Mouse (Mus musculus): ENCODE data around the gene Lingo1. TPM values are rescaled to one million over a fixed set of nuclear protein-coding genes. Genes with fewer than 3 reads are reported as not detected.

Gene Lingo1
- polyA plus RNA-seq, 1 experiment from 2014 or later: 0.36 TPM

DNA sequence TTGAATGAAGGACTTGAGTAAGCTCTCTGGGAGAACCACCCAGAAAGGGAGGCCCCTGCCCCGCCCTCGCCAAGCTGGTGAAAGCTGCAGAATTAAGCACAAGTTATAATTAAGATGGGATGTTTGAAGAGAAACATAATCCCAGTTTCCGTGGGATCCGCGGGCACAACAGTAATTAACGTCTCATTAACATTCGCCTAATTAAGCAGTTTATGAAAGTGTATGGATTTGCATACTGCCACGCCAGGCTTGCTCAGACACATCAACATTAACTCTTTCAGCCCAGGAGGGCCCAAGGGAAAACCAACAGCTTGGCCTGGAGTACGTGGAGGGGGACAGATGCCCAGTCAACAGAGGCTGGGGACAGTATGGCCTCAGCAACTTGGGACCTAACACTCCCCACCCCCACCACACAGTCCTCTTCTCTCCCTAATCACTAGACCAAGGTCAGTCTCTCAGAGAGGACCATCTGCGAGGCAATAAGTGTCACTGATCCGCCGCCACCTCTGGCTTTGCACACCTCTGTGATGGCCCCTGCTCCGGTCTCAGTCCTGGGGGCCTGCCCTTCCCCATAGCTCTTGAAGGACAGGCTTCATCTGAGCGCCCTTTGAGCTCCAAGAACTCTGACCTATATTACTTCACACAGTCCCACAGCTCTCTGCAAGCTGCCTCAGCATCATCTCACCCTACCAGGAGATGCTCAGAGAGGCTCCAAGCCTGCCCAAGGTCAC is 49.9 kb downstream of the Lingo1 start:
- 57% methylated on average over 14 of the region's 14 CpGs for WGBS (ENCODE audit: insufficient replicate concordance)
- ATAC-seq (ENCODE audit: low read depth) (no peak), DNase-seq (no peak)
- Histone ChIP-seq H3K9ac (no peak overlapping the region), H3K4me1 (replicated peaks) (no peaks in the 10 kb centered on the region), H3K27me3 (no peaks in the 10 kb centered on the region), H3K4me2 (no peak overlapping the region), H3K9me3 (replicated peaks) (no peaks in the 10 kb centered on the region), H3K36me3 (no peaks in the 10 kb centered on the region), H3K27ac (no peak overlapping the region), H3K4me3 (replicated peaks) (no peak overlapping the region)

DNA sequence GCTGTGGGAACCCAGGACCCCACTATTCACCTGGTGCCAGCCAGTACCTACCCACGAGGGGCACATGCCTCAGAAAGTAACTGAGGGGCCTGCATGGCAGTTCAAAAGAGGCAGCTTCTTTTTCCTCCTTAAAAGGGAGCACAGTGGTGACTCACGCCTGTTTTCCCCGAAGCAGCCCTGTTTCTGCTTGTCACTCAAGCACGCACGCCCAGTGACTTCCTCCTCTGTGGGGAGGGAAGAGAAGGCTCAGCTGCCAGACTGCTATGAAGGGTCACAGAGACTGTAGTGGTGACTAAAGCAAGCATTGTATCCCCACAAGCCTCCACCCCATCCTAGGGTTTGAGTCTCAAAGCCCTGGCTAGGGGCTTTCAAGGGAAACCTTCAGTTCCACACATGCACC is 51.9 kb downstream of the Lingo1 start:
- no peak for DNase-seq
- Histone ChIP-seq H3K4me3 (replicated peaks) (no peak overlapping the region), H3K9ac (no peak overlapping the region), H3K4me2 (no peak overlapping the region), H3K27ac (no peak overlapping the region), H3K9me3 (replicated peaks) (no peaks in the 10 kb centered on the region), H3K27me3 (no peaks in the 10 kb centered on the region), H3K4me1 (replicated peaks) (no peaks in the 10 kb centered on the region), H3K36me3 (no peaks in the 10 kb centered on the region)
- 14% methylated on average over 5 of the region's 5 CpGs for WGBS (ENCODE audit: insufficient replicate concordance)
- ATAC-seq (ENCODE audit: low read depth): no peak

DNA sequence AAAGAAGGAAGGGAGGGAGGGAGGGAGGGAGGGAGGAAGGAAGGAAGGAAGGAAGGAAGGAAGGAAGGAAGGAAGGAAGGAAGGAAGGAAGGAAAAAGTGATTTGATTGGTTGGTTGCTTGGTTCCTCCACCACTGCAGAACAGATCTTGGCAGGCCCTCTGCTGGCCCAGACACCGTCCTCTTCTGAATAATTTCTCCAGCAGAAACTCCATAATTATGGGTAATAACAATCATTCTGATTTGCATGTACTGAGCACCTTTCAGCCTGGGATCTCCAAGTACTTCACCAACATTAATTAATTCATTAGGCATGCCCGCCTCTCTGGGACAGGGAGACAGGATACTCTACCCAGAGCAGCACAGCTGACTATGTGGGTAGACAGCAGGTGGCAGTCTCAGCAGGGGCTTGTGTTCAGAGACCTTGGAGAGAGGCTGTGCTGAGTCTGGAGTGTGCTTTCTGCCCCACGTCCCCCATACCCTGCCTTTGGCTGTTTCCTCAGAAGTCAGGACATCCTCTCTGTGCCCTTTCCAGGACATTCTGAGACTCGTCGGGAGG is 57.0 kb downstream of the Lingo1 start:
- no peak overlapping the region for H3K27ac ChIP-seq
- no peak overlapping the region for H3K4me2 ChIP-seq
- H3K27me3 ChIP-seq: no peaks in the 10 kb centered on the region
- WGBS (ENCODE audit: insufficient replicate concordance): 51% methylated on average over 5 of the region's 5 CpGs
- no peak for ATAC-seq (ENCODE audit: low read depth)
- H3K9me3 ChIP-seq (replicated peaks): no peaks in the 10 kb centered on the region
- no peak overlapping the region for H3K4me3 ChIP-seq (replicated peaks)
- H3K36me3 ChIP-seq: no peaks in the 10 kb centered on the region
- H3K4me1 ChIP-seq (replicated peaks): no peaks in the 10 kb centered on the region
- no peak overlapping the region for H3K9ac ChIP-seq
- no peak for DNase-seq

DNA sequence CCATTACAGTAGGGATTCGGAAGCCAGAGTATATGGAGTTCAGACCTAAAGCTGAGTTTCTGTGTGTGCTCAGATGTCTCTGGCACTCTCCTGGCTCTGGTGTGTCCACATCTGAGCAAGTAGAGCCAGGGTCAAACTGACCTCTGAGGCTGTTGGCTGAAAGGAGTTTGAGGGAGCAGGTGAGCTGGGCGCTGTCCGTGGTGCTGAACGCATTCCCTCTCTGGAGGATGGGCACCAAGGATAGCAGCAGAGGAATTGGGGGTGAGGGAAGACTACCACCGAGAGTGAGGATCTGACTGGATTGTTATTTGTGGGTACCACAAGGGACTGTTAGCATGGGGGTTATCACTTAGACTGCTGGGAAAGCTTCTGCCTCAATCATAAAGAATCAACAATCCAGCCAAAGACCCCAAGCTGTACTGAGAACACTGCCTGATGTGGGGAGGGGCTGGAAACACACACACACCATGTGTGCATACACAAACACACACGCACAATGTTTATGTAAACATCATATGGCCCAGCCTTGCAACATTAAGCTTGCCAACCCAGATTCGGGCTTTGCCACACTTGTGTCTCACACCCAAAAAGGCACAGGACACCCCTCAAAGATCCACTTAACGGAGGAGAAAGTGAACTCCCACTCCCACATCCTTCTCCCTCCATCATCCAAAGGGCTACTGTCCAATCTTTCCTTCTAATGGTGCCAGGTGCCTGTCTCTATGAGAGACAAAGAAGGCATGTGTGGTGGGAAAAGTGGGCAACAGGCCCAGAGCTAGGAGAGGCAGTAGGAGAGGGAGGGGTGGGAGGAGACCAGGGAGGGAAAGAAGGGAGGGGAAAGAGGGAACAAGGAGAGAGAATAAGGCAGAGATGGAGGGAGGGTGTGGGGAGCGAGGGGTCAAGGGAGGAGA is 57.8 kb downstream of the Lingo1 start:
- H3K36me3 ChIP-seq: no peaks in the 10 kb centered on the region
- DNase-seq: peak; percentile 14
- no peak overlapping the region for H3K27ac ChIP-seq
- WGBS (ENCODE audit: insufficient replicate concordance): 30% methylated on average over 9 of the region's 9 CpGs
- H3K4me1 ChIP-seq (replicated peaks): no peaks in the 10 kb centered on the region
- H3K4me2 ChIP-seq: no peak overlapping the region
- no peaks in the 10 kb centered on the region for H3K27me3 ChIP-seq
- H3K9ac ChIP-seq: no peak overlapping the region
- no peak overlapping the region for H3K4me3 ChIP-seq (replicated peaks)
- ATAC-seq (ENCODE audit: low read depth): no peak
- H3K9me3 ChIP-seq (replicated peaks): no peaks in the 10 kb centered on the region

DNA sequence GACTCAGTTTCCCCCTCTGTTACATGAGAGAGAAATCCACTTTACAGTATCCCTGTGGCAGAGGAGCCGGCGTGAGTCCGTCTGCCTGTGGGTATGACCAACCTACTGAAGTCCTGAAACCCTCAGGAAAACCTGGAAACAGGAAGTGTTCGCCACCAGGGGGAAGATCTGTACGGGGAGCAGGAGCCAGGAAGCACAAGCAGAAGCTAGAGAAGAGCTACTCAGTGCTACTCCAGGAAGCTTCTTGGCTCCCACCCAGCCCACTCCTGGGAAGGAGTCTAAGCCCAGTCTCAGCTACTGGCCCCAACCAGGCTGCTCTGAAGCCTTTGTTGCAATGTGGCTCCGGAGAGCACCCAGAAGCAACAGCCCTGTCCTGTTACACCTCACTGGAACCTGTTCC is 61.9 kb downstream of the Lingo1 start:
- 41% methylated on average over 6 of the region's 6 CpGs for WGBS (ENCODE audit: insufficient replicate concordance)
- Histone ChIP-seq H3K9ac (no peak overlapping the region), H3K27ac (no peak overlapping the region), H3K36me3 (no peaks in the 10 kb centered on the region), H3K27me3 (no peaks in the 10 kb centered on the region), H3K9me3 (replicated peaks) (no peaks in the 10 kb centered on the region), H3K4me3 (replicated peaks) (no peak overlapping the region), H3K4me1 (replicated peaks) (no peaks in the 10 kb centered on the region), H3K4me2 (no peak overlapping the region)
- no peak for ATAC-seq (ENCODE audit: low read depth)
- DNase-seq: no peak

DNA sequence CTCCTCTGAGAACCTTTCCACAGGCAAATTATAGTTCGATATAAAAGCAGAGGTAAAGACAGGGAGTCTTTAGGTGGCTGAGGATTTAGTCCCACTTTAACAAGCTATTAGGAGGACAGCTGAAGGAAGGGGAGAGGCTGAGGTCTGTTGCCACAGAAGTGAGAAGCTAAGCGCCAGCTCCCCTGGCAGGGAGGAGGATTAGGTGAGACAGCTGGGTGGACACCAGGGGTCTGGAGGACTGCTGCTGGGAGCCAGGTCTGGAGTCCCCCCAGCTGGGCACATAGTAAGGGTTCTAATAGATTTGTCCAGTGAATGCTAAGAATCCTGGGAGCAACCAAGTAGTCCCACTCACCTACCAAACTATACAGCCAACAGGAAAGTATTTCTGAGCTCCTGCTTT is 65.3 kb downstream of the Lingo1 start:
- H3K27ac ChIP-seq: no peak overlapping the region
- H3K27me3 ChIP-seq: 0 out of 2 replicates have a peak, but pooled peaks cover 2% of the 10 kb centered on the region
- H3K4me3 ChIP-seq (replicated peaks): no peak overlapping the region
- no peaks in the 10 kb centered on the region for H3K4me1 ChIP-seq (replicated peaks)
- ATAC-seq (ENCODE audit: low read depth) (no peak), DNase-seq (no peak)
- no peaks in the 10 kb centered on the region for H3K36me3 ChIP-seq
- H3K4me2 ChIP-seq: no peak overlapping the region
- WGBS (ENCODE audit: insufficient replicate concordance): 27% methylated on average over 2 of the region's 2 CpGs
- H3K9ac ChIP-seq: no peak overlapping the region
- H3K9me3 ChIP-seq (replicated peaks): no peaks in the 10 kb centered on the region

DNA sequence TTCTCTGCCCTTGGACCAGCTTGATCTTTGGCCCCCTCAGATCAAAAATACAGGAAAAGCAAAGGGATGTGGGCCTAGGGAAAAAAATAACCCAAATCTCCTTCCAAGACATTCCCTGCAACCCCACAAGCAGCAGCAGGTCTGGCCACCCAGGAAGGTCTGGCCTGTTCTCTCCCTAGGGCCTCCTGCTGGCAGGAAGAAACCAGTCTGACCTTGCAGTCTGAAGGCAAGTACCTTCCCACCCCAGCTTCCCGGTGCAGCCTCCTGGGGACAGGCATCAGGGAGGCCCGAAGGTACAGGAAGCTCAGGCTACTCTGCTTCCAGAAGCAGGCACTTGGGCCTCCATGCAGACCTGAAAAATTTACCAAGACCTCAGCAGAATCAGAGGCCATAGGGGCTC is 67.1 kb downstream of the Lingo1 start:
- ATAC-seq (ENCODE audit: low read depth): no peak
- 0 out of 2 replicates have a peak, but pooled peaks cover 2% of the 10 kb centered on the region for H3K27me3 ChIP-seq

DNA sequence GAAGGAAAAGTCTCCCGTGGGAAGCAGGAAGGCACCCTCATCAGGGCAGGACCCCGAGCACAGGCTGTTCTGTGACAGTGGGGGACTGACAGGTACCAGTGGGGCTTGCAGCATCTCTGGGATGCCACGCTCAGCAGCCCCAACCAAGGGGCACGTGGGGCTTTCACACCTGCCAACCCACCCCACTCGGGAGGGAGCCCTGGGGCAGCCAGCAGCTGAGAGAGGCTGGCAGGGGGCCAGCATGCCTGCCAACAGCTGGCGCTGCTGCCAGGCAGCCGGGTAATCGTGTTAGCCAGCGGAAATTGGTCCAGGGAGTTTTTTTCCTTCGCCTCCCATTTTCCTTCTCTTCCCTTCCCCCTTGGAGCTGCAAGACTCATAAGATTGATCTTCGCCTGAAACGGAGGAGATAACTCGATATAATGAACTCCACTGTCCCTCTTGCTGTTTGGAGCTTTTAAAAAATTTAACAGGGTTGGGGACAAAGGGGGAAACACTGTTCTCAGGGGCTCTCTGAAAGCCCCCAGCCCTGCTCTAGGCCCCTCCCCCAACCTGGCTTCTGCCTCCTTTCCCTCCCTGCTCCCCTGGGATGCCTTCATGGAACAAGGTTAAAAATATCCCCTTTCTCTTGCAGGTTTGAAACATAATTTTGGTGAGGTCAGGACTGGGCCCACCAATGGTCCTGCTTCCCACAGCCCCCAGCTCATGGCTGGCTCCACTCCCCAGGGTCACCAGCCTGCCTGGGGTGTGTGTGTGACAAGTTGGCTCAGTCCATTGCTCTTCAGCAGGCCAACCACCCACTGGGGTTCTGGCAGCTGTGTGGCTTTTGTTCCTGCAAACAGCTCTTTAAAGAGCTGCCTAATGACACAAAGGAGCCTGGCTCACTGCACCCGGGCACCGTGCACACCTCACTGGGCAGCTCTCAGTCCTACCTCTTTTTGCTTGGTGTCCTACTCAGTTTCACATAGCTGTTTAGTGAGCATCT is 68.3 kb downstream of the Lingo1 start:
- Histone ChIP-seq H3K4me1 (replicated peaks) (no peaks in the 10 kb centered on the region), H3K27ac (no peak overlapping the region), H3K36me3 (no peaks in the 10 kb centered on the region), H3K27me3 (0 out of 2 replicates have a peak, but pooled peaks cover 2% of the 10 kb centered on the region), H3K9ac (no peak overlapping the region), H3K4me3 (replicated peaks) (no peak overlapping the region), H3K4me2 (no peak overlapping the region), H3K9me3 (replicated peaks) (no peaks in the 10 kb centered on the region)
- DNase-seq (no peak), ATAC-seq (ENCODE audit: low read depth) (no peak)
- WGBS (ENCODE audit: insufficient replicate concordance): 43% methylated on average over 15 of the region's 15 CpGs

More for the DNA sequence above, 67.1 kb downstream of the Lingo1 start:
- Histone ChIP-seq H3K27ac (no peak overlapping the region), H3K4me2 (no peak overlapping the region), H3K9ac (no peak overlapping the region), H3K4me3 (replicated peaks) (no peak overlapping the region), H3K4me1 (replicated peaks) (no peaks in the 10 kb centered on the region), H3K36me3 (no peaks in the 10 kb centered on the region), H3K9me3 (replicated peaks) (no peaks in the 10 kb centered on the region)
- DNase-seq: no peak
- WGBS (ENCODE audit: insufficient replicate concordance): 47% methylated on average over 2 of the region's 2 CpGs

DNA sequence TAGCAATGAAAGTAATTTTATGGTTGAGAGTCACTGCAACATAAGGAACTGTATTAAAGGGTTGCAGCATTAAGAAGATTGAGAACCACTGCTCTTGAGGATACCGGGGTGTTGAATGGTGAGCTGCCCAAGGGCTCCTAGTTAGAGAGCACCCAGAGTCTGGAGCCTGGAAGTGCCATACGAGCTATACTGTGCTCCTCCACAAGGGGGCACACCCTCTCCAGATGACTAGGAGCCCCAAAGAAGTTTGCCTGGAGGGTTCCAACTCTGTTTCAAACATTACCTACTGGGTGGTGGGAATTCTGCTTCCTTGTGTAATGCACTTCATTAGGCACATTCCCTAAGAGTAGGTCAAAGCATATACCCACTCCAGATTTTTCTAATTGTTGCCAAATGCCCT is 70.5 kb downstream of the Lingo1 start:
- Histone ChIP-seq H3K36me3 (no peaks in the 10 kb centered on the region), H3K9me3 (replicated peaks) (no peaks in the 10 kb centered on the region), H3K9ac (no peak overlapping the region), H3K4me2 (no peak overlapping the region), H3K4me1 (replicated peaks) (no peaks in the 10 kb centered on the region), H3K27ac (no peak overlapping the region), H3K27me3 (0 out of 2 replicates have a peak, but pooled peaks cover 2% of the 10 kb centered on the region), H3K4me3 (replicated peaks) (no peak overlapping the region)
- ATAC-seq (ENCODE audit: low read depth): no peak
- no peak for DNase-seq
- WGBS (ENCODE audit: insufficient replicate concordance): 11% methylated on average over 2 of the region's 2 CpGs

DNA sequence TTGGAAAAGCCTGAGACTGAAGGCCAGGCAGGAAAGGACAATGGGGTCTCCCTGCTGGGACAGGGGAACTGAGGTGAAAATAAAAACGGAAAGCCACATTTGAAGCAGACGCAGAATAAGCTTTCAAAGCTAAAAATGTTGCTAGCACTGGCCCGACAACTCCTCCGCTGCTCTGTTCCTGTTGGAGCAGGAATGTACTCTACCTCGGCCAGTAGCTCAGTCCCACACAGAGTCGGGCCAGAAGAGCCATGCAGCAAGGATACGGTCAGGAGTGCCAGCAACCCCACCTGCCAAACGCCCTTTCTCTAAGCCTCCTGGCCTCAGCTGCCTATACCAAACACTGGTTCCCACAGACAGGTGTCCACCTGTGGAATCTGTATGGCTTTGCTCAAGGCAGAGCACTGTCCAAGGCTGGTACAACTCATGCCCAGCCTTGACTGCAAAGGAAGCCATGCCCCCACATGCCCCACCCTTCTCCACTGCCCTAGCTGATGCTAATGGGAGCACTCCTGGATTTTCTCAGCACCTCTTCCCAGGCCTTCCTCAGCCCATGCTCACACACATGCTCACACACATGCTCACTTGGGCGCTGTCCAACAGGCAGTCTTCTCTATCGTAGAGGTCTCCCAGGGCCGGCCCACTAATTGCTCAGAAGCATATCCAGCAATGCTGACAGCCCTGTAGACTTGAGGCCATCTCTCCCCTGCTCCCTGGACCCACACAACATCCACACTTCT is 74.0 kb downstream of the Lingo1 start:
- Histone ChIP-seq H3K36me3 (no peaks in the 10 kb centered on the region), H3K9ac (no peak overlapping the region), H3K27ac (no peak overlapping the region), H3K9me3 (replicated peaks) (no peaks in the 10 kb centered on the region), H3K4me3 (replicated peaks) (no peak overlapping the region), H3K4me2 (no peak overlapping the region), H3K27me3 (no peaks in the 10 kb centered on the region), H3K4me1 (replicated peaks) (no peaks in the 10 kb centered on the region)
- 67% methylated on average over 11 of the region's 11 CpGs for WGBS (ENCODE audit: insufficient replicate concordance)
- ATAC-seq (ENCODE audit: low read depth) (no peak), DNase-seq (no peak)

Data from liver, embryonic 13.5 days (tissue).